Mouse (Mus musculus) erythroblast, embryonic 14.5 days (primary cell): ENCODE measurements around the gene Zfp607b.

Experiments
- GATA1 ChIP-seq: IDR thresholded peaks from 2 replicates; pipeline ENCODE4 v1.6.1; 2012; ENCODE audit warnings: low read length, inconsistent platforms, mixed read lengths
- TAL1 ChIP-seq: IDR thresholded peaks from 3 replicates; pipeline ENCODE4 v1.6.1; 2012; ENCODE audit warnings: low read length, inconsistent platforms, mixed read lengths

- TF ChIP-seq GATA1 (no peak), TAL1 (no peak)
Observed at GRCm38 (mm10) chr7:27644471-27644870, 44.7 kb upstream of the Zfp607b start.
